Mouse (Mus musculus): ENCODE measurements around the gene Zfp609.

The Zfp609 gene

DNA sequence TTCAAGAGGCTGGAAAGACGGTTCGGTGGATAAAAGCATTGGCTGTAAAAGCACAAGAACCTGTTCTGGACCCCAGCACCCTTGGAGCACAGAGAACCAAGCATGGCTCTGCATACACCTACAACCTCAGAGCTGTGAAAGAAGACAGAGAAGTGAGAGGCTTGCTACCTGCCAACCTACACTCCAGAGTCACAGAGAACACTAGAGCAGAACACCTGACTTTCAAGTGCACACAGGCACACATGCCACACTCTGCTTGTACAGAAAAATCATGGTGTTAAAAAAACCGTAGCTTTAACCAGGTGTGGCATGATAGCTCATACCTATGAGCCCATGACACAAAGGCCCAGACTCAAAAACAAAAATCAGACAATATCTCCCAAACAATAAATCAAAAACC, 37.6 kb downstream of the Zfp609 start:
- no peak for TF ChIP-seq GATA4 (IDR thresholded peaks at IDR 0.05; ENCODE audit: insufficient replicate concordance, low read length)

DNA sequence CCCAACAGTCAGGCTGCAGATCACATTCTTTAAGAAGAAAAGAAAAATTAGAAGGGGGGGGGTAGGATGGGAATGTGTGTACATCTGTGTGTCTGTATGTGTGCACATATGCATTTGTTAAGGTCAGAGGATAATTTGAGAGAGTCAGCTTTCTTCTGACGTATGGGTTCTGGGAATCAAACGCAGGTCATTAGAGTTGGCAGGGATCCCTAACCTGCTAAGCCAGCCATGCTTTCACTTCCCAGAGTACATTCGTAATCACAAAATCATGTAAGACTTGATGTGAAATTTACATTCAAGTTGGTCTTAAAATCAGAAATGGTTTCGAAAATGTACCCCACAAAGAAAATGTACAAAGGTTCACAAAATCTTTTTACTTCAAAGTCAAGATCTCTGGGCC, 38.8 kb downstream of the Zfp609 start:
- TF ChIP-seq GATA4 (IDR thresholded peaks at IDR 0.05; ENCODE audit: insufficient replicate concordance, low read length), result no peak

DNA sequence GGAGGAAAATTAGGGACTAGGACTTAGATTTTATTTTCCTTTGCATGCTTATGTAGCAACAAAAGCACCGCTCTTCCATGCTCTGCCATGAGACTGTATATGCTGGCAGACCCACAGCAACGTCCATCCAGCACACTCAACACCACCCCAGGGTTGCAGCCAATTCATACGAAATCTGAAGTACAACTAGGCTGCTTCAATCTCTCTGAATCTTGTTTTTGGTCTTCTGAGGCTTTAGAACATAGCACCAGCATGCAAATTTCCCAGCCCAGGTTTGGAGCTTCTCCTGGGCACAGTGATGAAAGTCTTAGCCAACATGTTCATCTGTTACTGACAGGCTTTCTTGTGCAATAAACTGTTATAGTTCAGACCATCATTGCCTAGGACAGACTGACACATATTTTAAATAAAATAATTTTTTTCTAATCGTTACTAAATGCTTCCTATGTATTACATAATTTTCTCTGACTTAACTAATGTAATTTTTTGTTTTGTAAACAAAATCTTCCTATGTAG, 39.5 kb downstream of the Zfp609 start:
- TF ChIP-seq GATA4 (IDR thresholded peaks at IDR 0.05; ENCODE audit: insufficient replicate concordance, low read length), result no peak

DNA sequence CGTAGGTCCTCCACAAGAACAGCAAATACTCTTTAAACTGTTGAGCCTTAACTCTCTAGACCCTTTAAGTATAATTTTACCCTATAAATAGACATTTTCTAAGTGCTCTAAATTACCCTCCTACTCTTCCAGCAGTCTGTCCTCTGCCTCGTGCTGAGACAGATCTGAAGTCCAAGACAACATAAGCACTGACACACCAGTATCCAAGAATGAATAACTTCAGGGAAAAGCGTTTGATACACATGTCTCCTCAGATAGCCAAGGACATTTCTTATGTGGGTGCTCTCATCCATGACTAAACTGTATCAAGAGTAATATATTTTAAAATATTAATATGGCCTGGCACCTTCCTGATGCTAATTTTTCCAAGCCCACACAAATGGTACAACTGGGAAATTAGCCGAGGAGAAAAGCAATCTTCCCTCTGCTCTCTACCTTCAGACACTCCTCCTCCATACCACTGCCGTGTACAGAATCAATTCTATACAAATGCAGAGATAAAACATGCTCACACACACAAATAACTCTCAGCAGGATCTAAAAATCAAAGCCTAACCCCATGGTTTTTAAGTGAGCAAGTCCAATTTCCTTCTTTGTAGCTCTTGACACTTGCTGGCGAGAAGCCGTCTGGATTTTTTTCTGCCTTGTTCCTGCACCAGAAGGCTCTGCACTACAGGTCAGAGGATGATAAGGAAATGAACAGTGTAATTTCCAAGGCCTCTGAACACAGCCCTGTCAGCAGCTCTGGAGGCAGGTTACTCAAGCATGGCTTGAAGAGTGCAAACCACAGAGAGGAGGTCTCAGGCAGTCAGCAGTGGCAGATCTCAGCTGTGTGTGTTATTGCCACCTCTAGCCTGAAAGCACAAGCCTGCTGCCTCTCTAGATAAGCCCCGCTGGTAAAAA, 40.2 kb downstream of the Zfp609 start:
- peak; percentile 58; the same call in 1 of the 2 replicates for TF ChIP-seq GATA4 (IDR thresholded peaks at IDR 0.05; ENCODE audit: insufficient replicate concordance, low read length)

DNA sequence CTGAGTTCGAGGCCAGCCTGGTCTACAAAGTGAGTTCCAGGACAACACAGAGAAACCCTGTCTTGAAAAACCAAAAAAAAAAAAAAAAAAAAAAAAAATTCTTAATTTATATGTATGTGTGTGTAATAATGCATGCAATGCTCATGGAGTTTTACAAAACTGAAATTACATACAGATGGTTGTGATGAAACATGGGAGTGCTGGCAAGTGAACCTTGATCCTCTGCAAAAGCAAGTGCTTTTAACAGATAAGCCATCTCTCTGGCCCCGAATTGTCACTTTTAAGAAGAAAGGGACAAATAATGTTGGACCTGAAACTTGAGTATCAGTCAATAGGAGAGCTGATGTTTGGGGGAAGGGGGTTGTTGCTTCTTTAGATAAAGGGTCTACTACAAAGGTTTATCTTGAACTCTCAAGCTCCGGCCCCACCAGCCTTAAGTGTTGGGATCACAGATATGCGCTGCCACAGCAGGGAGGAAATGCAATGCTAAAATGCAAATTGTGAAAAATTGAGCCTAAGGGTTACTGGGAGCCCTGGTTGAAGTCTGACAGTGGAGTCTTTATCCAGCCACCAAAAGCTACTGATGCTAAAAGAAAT, 41.5 kb downstream of the Zfp609 start:
- TF ChIP-seq GATA4 (IDR thresholded peaks at IDR 0.05; ENCODE audit: insufficient replicate concordance, low read length), result no peak

DNA sequence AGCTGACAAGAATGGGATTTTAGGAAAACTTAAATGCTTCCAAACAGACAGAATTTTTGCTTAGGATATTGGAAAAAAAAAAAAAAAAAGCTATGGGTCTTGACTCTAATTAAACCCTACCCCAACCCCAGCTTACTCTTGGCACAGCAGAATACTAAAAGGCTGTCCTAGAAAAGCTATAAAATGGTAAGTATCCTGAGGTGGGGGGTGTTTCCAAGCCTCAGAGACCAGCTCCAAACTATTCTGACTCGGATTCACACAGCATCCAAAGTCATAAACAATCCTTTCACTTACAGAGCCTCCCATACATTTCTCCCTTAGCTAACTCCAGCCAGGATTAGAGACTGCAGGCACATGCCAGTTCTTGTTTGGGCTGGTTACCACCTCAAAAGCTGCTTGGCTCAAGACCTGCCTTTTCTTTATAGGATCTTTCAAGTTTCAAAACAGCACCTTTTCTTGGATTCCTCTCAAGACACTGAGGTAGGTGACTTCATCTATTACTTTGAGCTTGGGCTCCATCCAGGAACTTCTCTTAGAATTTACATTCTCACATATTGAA, 50.4 kb downstream of the Zfp609 start:
- TF ChIP-seq GATA4 (IDR thresholded peaks at IDR 0.05; ENCODE audit: insufficient replicate concordance, low read length), result no peak

DNA sequence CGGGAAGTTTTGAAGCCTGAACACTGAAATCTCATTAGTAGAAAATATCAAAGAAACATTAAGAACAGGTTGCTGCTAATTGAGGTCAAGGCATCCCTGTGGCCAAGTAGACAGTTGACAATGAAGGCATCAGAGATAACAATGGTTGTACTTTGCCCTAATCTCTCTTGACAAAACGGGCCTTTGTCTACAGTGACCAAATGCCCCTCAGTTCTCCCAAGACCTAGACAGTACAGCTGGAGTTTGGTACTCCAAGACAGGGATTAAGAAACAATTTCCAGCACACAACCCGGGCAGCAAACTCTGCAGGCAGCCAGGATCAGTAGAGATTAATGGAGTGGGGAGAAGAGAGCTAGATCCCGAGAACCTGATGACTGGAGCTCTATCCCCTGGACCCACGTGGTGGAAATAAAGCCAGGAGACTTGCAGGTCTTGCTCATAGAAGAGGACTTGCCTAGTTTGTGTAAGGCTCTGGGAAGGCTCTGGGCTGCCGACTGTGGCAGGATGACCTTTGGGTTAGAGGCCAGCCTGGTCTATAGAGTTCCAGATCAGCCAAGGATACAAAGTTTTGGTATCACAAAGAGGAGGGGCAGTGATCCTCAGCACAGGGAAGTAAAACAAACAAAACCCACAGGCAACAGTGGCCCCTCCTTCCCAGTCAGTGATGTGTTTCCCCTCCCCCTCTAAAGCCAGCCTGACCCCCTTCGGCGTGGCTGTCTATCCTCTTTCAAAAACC, 51.1 kb downstream of the Zfp609 start:
- TF ChIP-seq GATA4 (IDR thresholded peaks at IDR 0.05; ENCODE audit: insufficient replicate concordance, low read length), result no peak

DNA sequence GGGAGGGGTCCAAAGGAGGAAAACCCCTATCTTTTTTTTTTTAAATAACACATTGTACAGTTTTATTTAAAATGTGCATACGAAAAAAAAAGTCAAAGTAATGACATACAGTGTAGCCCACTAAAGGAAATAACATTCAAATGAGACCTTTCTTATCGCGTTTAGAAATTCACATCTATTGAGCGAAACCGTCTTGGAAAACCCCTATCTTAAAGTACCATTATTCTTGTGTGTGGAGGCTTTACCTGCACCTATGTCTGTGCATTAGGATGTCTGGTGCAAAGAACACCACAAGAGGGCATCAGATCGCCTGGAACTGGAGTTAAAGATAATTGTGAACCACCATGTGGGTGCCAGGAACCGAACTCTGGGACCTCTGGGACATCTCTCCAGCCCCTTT, 53.6 kb downstream of the Zfp609 start:
- TF ChIP-seq GATA4 (IDR thresholded peaks at IDR 0.05; ENCODE audit: insufficient replicate concordance, low read length), result no peak

DNA sequence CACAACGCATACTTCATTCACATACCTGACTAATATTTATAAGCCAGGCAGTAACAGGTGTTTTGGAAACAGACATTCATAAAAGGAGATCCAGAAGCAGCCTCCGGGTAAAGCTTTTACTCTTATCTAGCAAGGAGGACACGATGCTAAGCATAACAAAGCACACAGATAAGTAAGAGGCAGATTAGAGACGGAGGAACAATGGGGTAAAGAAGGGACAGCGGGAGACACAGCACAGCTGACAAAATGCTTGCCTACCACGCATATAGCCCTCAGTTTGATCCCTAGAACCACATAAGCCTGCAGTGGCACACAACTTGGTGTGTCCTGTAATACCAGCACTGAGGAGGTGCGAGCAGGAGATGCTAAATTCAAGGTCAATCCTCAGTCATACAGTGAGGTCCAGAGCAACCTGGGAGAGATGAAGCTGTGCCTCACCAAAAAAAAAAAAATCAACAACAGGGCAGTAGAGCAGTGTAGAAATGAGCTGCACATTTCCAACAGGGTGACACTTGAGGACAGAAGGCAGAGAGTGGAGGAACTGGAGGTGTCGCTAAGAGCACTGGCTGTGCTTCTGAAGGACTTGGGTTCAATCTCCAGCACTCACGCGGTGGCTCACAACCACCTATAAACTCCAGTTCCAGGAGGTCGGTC, 56.2 kb downstream of the Zfp609 start:
- no peak; the same call in 1 of the 2 replicates for TF ChIP-seq GATA4 (IDR thresholded peaks at IDR 0.05; ENCODE audit: insufficient replicate concordance, low read length)

DNA sequence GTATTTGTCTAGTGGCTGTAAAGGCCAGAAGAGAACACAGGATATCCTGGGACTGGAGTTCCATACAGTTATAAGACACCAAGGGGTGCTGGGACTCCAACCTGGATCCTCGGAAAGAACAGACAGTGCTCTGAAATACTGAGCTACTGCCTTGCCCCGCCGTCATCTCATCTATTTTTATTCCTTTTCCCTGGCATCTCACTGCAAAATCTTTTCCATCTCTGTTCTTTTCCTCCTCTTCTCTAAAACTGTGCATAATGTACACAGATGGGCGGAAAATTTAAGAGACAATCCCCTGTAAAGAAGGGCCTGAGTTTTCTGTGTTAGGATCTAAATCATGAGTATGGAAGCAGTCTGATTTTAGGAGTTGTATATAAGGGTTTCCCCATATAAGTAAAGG, 64.6 kb downstream of the Zfp609 start:
- no peak for TF ChIP-seq GATA4 (IDR thresholded peaks at IDR 0.05; ENCODE audit: insufficient replicate concordance, low read length)

DNA sequence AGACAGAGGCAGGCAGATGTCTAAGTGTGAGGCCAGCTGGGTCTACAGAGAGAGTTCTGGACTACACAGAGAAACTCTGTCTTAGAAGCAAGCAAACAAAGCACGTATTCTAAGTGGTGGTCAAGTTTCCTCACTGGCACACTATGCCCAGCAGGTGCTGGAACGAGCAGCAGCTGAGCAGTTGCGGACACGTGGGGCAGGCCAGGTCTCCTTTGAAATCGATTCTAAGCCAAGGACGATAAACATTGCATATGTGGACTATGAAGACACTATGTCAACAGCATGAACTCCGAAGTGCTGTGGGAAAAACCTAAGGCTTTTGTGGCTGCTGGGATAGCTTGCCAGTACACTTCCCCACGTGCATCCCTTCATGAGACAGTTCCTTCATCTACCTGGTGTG, 67.4 kb downstream of the Zfp609 start:
- TF ChIP-seq GATA4 (IDR thresholded peaks at IDR 0.05; ENCODE audit: insufficient replicate concordance, low read length), result no peak

DNA sequence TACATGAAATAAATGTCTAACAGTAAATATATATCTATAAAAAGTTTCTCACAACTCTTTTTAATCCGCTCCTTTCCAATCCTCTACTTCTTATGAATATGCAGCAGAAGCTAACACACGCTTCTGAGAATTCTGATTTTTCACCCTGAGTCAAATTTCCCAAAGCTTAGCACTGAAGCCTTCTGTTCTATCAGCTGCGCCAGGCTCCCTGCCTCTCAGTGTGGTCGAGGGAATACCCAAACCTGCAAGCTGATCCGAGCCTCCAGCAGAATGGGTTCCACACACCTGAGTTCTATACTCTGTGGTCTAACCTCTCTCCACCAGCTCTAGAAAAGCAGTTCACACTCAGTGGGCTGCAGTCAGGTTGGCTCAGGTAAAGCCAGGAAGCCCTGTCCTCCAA, 68.1 kb downstream of the Zfp609 start:
- TF ChIP-seq GATA4 (IDR thresholded peaks at IDR 0.05; ENCODE audit: insufficient replicate concordance, low read length), result no peak

DNA sequence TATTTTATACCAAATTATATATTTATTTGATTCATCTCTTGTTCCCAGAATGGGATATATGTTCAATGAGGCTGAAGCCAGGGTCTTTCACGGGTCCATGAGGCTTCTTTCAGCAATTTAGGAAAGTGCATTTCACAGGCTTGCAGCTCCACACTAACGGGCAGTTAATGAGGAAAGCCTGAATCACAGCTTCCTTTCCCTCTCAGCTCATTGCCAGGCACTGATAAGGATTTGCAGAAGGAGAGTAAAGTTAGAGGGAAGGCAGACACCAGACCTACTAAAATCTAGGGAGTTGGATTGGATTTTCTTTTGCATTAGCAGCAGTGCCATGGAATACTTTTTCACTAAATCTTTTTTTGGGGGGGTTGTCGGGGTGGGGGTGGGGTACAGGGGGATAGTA, 69.5 kb downstream of the Zfp609 start:
- TF ChIP-seq GATA4 (IDR thresholded peaks at IDR 0.05; ENCODE audit: insufficient replicate concordance, low read length), result peak; percentile 20; the same call in 1 of the 2 replicates

DNA sequence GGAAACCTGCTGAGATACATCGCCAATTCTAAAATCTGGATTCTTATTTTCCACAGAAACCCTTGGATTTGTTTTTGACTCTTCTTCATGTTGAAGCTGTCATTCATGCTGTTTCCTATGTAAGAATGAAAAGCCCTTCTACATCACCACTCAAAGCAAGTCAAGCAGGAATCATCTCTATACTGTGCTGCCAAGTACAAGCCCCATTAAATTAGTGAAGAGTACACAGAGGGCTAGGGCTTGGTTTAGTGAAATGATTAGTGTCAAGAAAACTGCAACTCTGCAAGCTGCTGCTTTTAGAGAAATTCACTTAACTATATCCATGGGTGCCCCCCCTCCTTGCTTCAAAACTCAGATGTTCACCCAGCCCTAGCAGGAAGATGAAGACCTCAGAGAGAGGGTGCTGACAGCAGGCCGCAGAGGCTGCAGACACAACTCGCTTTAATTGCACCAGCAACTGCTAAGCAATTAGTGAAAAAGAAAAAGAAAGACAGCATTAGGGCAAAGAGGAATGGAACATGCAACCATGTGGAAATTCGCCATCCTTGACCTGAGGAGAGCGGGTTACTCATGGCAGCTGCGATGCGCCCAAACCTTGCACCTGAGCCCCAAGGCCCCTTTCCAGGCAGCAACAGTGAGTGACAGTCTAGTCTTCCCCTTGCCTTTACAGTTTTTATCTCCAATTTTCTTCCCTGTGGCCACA, 71.5 kb downstream of the Zfp609 start:
- no peak for TF ChIP-seq GATA4 (IDR thresholded peaks at IDR 0.05; ENCODE audit: insufficient replicate concordance, low read length)

Measured in liver, adult (tissue).